Mouse (Mus musculus) testis, adult 2 months (tissue): ENCODE data around the gene Med24. TPM values are rescaled to one million over a fixed set of nuclear protein-coding genes. Genes with fewer than 3 reads are reported as not detected.

Source experiments
- H3K27ac ChIP-seq: fragments of 200-500 bp; 2 replicates; pipeline ENCODE4 v1.5.1; 2012; ENCODE audit warnings: low read depth, low read length; ENCODE audit not compliant: control insufficient read depth, insufficient read depth
- H3K27me3 ChIP-seq: fragments of 200-500 bp; 2 replicates; pipeline ENCODE4 v1.6.1; 2012; ENCODE audit warnings: mild to moderate bottlenecking, low read length, moderate library complexity; ENCODE audit not compliant: control insufficient read depth, insufficient read depth
- H3K36me3 ChIP-seq: fragments of 200-500 bp; 2 replicates; pipeline ENCODE4 v1.6.1; 2012; ENCODE audit warnings: mild to moderate bottlenecking, low read length; ENCODE audit not compliant: control insufficient read depth, insufficient read depth
- H3K4me1 ChIP-seq: fragments of 200-500 bp; 2 replicates; pipeline ENCODE4 v1.6.1; 2012; ENCODE audit warnings: low read length; ENCODE audit not compliant: control insufficient read depth, insufficient read depth
- H3K4me3 ChIP-seq: fragments of 200-500 bp; 2 replicates; pipeline ENCODE4 v1.5.1; 2012; ENCODE audit warnings: low read depth, mild to moderate bottlenecking, low read length, moderate library complexity, mixed read lengths; ENCODE audit not compliant: control insufficient read depth
- CTCF ChIP-seq: fragments of 200-500 bp; IDR thresholded peaks from 2 replicates; pipeline ENCODE4 v1.5.1; 2012; ENCODE audit warnings: low read depth, mild to moderate bottlenecking, inconsistent platforms, low read length, moderate library complexity; ENCODE audit not compliant: control insufficient read depth, insufficient read depth, insufficient replicate concordance
- POLR2A ChIP-seq: fragments of 200-500 bp; IDR thresholded peaks from 2 replicates; pipeline ENCODE4 v1.6.1; 2012; ENCODE audit warnings: low read depth, mild to moderate bottlenecking, inconsistent platforms, low read length, moderate library complexity; ENCODE audit not compliant: control insufficient read depth
- polyA plus RNA-seq: library from polyadenylated mRNA; depleted of rRNA; stranded (reverse); fragments of >200 nt; gene quantifications from 2 replicates; pipeline ENCODE4 v1.2.3, GENCODE M21; 2012; rRNA removed

Med24 gene
- 96.6 and 106 TPM in 2 replicates for polyA plus RNA-seq

- Histone ChIP-seq H3K27me3 (no peaks in the 10 kb centered on the region), H3K27ac (peak within 1 kb of the TSS; percentile 87), H3K36me3 (peaks cover 1% of the 10 kb centered on the region; the same call in 1 of the 2 replicates), H3K4me1 (peaks cover 4% of the 10 kb centered on the region), H3K4me3 (peak within 1 kb of the TSS; percentile 96)
- no peak; the same call in 1 of the 2 replicates for TF ChIP-seq CTCF
- peak; percentile 51; the same call in 1 of the 2 replicates for TF ChIP-seq POLR2A
Observed at GRCm38 (mm10) chr11:98729119-98729588, at the start of gene Med24. Gene Med24 (minus strand): TSS chr11:98729435.

- Histone ChIP-seq H3K27me3 (no peaks in the 10 kb centered on the region), H3K4me3 (no peak overlapping the region), H3K36me3 (no peaks in the 10 kb centered on the region), H3K4me1 (peaks cover 33% of the 10 kb centered on the region), H3K27ac (no peak overlapping the region)
- TF ChIP-seq POLR2A (no peak), CTCF (no peak)
Observed at GRCm38 (mm10) chr11:98777888-98778287, 48.7 kb upstream of the Med24 start.

DNA sequence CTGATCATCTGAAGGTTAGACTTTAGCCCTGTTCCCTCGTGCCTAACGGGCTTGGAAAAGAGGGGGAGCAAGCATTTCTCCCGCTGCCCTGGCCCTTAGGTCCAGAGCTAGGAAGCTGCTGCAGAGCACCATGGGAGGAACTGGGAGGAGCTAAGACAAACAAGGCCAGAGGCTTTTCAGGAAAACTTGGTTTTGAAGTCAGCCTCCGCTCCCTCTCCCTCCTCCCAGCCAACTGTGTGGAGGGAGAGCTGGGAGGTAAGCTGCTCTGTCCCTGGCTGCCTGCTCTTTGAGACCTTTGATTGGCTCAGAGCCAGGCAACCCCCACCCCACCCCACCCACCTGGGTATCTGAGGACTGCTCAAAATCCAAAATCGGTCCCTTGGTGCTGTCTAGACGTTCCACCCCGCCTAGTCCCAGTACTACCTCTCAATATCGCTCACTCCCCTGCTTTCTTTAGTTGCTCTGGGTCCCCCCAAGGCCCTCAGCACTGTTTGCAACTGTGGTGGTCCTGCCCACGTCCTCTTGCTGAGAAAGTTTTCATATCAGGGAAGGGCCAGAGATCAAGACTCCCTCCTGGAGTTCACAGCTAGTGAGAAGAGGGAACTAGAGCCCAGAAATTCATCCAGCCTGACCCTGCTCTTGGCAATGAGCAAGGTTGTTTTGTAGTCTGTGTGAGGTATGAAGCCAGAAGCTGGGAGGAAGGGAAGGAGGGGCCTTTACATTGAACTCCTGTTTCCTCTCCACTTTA lies 47.8 kb upstream of the Med24 start:
- peak overlapping the region; percentile 82 for H3K27ac ChIP-seq
- no peaks in the 10 kb centered on the region for H3K36me3 ChIP-seq
- H3K27me3 ChIP-seq = no peaks in the 10 kb centered on the region
- peaks cover 31% of the 10 kb centered on the region for H3K4me1 ChIP-seq
- TF ChIP-seq CTCF = no peak
- TF ChIP-seq POLR2A = peak; percentile 64
- no peak overlapping the region for H3K4me3 ChIP-seq

DNA sequence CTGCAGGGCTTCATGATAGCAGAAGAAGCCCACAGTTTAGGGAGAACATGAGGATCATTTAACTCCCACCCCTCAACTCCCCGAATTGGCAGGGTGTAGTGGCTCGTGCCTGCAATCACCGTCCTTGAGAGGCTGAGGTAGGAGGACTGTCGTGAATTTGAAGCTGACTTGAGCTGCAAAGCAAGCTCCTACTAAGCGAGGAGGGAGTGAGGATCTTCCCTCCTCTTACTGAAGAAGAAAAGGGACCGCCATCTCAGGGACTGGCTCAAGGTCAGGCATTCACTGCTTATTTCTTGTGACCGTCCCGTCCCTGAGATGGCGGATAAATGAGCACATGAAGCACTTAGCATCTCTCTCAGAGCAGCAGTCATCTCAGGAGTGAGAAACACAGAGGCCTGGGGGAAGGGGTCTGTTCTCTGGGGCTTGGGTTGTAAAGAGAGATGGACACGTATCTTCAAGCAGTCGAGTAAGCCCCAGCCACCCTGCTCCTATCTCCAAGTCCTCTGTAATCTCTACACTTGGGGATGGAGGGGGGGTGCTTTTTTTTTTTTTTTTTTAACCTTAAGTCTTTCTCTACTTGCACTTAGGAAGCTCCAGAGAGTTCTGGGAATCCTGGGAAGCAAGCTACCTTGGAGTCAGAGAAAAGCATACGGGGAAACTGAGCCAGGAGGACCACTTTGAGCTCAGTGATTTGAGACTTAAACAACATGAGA lies 47.0 kb upstream of the Med24 start:
- Histone ChIP-seq H3K4me1 (peaks cover 30% of the 10 kb centered on the region), H3K4me3 (no peak overlapping the region)
- TF ChIP-seq POLR2A (no peak), CTCF (no peak)

GRCm38 (mm10) chr11:98775348-98776051 lies 46.3 kb upstream of the Med24 start:
- Histone ChIP-seq H3K27ac (peak overlapping the region; percentile 75), H3K4me1 (peaks cover 31% of the 10 kb centered on the region), H3K4me3 (peak overlapping the region; percentile 89), H3K36me3 (no peaks in the 10 kb centered on the region), H3K27me3 (no peaks in the 10 kb centered on the region)
- no peak for TF ChIP-seq CTCF
- no peak; the same call in 1 of the 2 replicates for TF ChIP-seq POLR2A

More for the DNA sequence above, 47.0 kb upstream of the Med24 start:
- H3K36me3 ChIP-seq = no peaks in the 10 kb centered on the region
- peak overlapping the region; percentile 82 for H3K27ac ChIP-seq
- H3K27me3 ChIP-seq = no peaks in the 10 kb centered on the region

- H3K4me1 ChIP-seq = peaks cover 35% of the 10 kb centered on the region
- TF ChIP-seq POLR2A = peak; percentile 55
- no peak for TF ChIP-seq CTCF
Observed at GRCm38 (mm10) chr11:98774582-98775347, 45.5 kb upstream of the Med24 start, which contains the start of gene Nr1d1. Gene Nr1d1 (minus strand): TSS chr11:98775333.

More at GRCm38 (mm10) chr11:98774582-98775347, 45.5 kb upstream of the Med24 start, which contains the start of gene Nr1d1:
- Histone ChIP-seq H3K4me3 (peak within 1 kb of the TSS; percentile 89), H3K27ac (peak within 1 kb of the TSS; percentile 94), H3K36me3 (no peaks in the 10 kb centered on the region), H3K27me3 (no peaks in the 10 kb centered on the region)
